Mouse (Mus musculus): ENCODE data around the gene Lingo2.

DNA sequence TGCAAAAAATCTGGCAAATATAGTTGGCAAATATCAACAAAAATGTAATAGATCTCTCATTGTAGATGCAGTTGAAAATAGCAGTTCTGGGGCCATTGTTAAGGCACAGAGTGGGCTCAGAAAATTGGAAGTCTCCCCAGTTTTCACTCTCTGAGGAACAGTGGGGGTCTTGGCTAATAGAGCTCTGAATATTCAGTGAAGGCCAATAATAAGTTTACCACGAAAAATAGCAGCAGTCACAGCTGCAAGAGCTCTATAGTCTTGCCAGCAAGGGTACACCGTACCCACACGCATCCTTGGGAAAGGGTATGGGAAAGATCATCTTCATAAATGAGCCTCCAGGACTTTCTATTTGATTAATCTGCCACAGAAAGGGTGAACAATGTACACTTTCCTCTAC is 375.3 kb downstream of the Lingo2 start:
- TF ChIP-seq TAL1 (IDR thresholded peaks at IDR 0.05; ENCODE audit: low read length) (no peak), GATA1 (IDR thresholded peaks at IDR 0.05; ENCODE audit: low read length) (no peak)
